Mouse (Mus musculus) C2C12 (cell line): ENCODE results near the gene Eif1.

Experiments used
- CTCF ChIP-seq: IDR thresholded peaks from one replicate; pipeline ENCODE4 v1.5.1; 2011; ENCODE audit not compliant: control insufficient read depth, insufficient read depth, insufficient read length
- FOSL1 ChIP-seq: IDR thresholded peaks from one replicate; pipeline ENCODE4 v1.8.0; 2011; ENCODE audit warnings: mild to moderate bottlenecking, low read length; ENCODE audit not compliant: poor library complexity, insufficient read depth, severe bottlenecking
- MAX ChIP-seq: IDR thresholded peaks from one replicate; pipeline ENCODE4 v1.6.1; 2011; ENCODE audit warnings: mild to moderate bottlenecking, control low read depth
- MYOD1 ChIP-seq: IDR thresholded peaks from one replicate; pipeline ENCODE4 v1.6.1; 2011; ENCODE audit warnings: low read depth; ENCODE audit not compliant: control insufficient read depth, insufficient read length
- MYOG ChIP-seq: IDR thresholded peaks from one replicate; pipeline ENCODE4 v1.6.1; 2011; ENCODE audit not compliant: control insufficient read depth, insufficient read length; ENCODE audit errors: extremely low read depth
- USF1 ChIP-seq: IDR thresholded peaks from one replicate; pipeline ENCODE4 v1.6.1; 2011; ENCODE audit warnings: low read depth, mild to moderate bottlenecking, control low read depth, moderate library complexity

GRCm38 (mm10) chr11:100322591-100323258 is 3.0 kb downstream of the Eif1 start:
- TF ChIP-seq CTCF (no peak), FOSL1 (no peak), USF1 (no peak), MYOD1 (no peak), MYOG (no peak), MAX (no peak)
